Mouse (Mus musculus) G1E (cell line): ENCODE data around the gene Polr3a.

Experiments used
- CTCF ChIP-seq: IDR thresholded peaks from 2 replicates; pipeline ENCODE4 v1.5.1; 2012; ENCODE audit warnings: low read depth, low read length, inconsistent platforms, mixed read lengths
- GATA1 ChIP-seq: IDR thresholded peaks from 2 replicates; pipeline ENCODE4 v1.6.1; 2012; ENCODE audit warnings: borderline replicate concordance, low read length, inconsistent platforms, mixed read lengths
- GATA2 ChIP-seq: IDR thresholded peaks from 2 replicates; pipeline ENCODE4 v1.6.1; 2012; ENCODE audit warnings: low read depth, low read length, inconsistent platforms, borderline replicate concordance
- POLR2AphosphoS5 ChIP-seq: IDR thresholded peaks from 2 replicates; pipeline ENCODE4 v1.6.1; 2012; ENCODE audit warnings: low read depth, low read length, inconsistent platforms; ENCODE audit not compliant: insufficient replicate concordance
- TAL1 ChIP-seq: conservative IDR thresholded peaks from 2 replicates; pipeline ENCODE4 v1.6.1; 2012; ENCODE audit warnings: low read depth, low read length, inconsistent platforms, mixed read lengths

DNA sequence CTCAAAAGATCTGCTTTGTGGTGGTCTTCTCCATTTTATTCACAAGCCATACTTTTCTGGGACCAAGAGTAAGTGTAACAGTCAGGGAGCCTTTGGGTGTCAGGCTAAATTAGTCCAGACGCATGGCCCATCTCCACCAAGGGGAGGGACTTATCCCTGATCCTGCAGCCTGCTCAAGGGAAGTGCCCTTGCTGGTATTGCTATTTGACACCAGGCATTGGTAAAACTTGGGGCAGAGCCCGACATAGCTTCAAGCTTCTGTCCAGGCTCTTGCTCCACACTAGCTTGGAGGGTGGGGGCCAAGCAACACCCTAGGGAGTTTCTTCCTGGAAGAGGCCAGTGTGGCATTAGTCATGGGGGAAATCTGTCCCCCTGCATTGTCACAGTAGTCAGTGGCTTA lies 23.8 kb upstream of the Polr3a start:
- TF ChIP-seq CTCF (no peak), GATA2 (no peak), GATA1 (no peak), TAL1 (no peak), POLR2AphosphoS5 (no peak)
